Mouse (Mus musculus) brain, embryonic 18.5 days (tissue): ENCODE results near the gene Ntrk2.
A peak's percentile ranks its signal among the peaks of the same experiment; 100 is the strongest.

ENCODE experiments used
- DNase-seq: peaks from one replicate; pipeline ENCODE4 v3.0.0-alpha.2; 2012; ENCODE audit warnings: low read depth, low spot score

The Ntrk2 gene

DNA sequence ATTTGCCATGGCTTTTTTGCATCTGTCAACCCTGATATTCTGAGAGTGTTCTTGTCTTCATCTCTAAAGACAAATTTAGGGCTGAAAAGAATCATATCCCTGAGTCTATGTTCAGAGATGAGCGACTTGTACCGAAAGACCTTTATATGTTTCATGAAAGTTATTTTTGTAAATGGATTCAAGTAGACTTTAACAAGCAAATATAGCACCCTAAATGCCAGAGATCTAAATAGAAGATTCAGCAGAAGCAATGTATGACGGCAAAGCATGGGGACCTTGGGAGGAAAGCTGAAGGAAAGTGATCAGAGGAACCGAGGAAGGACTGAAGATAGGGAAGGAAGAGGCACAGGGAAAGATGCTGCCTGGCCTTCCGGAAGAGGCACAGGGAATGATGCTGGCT lies 303.7 kb downstream of the Ntrk2 start:
- no peak for DNase-seq

DNA sequence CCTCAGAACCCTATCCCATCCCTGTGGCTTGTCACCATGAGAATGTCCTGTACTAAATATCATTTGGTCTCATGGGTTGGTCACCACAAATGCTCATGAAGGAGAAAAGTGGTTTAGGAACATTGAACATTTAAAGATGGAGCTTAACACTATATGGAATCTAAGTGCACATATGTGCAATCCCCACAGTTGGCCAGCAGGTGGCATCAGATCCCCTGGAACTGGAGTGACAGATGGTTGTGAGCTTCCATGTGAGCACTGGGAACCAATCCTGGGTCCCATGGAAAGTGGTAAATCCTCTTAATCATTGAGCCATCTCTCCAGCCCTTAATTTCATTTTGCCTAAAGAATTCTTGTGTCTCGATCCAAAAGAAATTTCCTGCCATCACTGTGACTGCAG lies 308.3 kb downstream of the Ntrk2 start:
- DNase-seq, result no peak

GRCm38 (mm10) chr13:59115551-59115950 lies 309.2 kb downstream of the Ntrk2 start:
- DNase-seq, result no peak

DNA sequence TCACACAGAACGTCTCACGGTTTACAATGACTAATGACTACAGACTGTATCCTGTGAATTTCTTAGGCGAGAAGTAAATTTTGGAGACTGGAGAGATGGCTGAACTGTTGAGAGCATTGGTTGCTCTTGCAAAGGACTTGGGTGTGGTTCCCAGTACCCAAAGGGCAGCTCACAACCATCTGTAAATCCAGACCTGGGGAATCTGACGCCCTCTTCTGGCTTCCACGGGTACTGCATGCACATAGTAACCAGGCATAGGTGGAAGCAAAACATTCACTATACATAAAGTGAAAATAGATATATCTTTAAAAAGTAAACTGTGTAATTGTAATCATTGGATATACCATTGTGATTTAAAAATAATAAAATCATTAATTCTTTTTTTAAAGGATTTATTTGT lies 310.9 kb downstream of the Ntrk2 start:
- DNase-seq, result no peak

DNA sequence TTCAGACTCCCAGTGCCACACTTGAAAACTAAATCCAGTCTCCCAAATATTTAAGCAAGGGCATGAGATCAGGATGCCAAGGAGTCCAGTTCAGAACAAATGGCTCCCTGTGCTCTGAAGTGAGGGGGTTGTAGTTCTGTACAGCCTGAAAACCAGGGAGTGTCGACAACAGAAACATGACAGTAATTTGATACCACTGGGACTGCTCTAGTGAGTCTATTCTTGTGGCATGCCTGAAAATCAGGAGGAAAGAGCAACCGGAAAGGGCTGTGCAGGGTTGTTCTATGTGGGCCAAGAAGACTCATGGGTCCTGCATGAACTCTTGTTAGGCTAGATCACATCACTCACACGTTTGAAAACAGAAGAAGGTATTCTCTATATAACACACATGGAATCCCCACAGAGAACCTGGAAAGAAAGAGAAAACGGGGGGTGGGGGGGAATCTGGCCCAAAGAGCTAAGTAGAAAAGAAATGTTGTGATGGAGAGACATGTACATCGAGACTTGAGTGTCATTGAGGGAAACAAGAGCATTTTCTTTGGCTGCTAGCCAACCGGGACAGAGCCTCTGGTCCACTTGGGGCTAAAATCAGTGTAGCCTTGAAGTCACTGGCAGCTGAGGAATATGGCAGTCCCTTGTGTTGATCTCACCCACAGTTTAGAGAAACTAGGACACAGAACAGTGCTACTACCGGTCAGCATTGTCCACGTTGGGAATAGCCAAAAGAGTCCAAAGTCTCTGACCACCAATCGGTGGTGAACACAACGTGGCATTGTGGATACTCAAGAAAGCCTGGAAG lies 313.4 kb downstream of the Ntrk2 start:
- DNase-seq, result no peak

GRCm38 (mm10) chr13:59143141-59143744 lies 336.9 kb downstream of the Ntrk2 start:
- DNase-seq, result peak; percentile 58

DNA sequence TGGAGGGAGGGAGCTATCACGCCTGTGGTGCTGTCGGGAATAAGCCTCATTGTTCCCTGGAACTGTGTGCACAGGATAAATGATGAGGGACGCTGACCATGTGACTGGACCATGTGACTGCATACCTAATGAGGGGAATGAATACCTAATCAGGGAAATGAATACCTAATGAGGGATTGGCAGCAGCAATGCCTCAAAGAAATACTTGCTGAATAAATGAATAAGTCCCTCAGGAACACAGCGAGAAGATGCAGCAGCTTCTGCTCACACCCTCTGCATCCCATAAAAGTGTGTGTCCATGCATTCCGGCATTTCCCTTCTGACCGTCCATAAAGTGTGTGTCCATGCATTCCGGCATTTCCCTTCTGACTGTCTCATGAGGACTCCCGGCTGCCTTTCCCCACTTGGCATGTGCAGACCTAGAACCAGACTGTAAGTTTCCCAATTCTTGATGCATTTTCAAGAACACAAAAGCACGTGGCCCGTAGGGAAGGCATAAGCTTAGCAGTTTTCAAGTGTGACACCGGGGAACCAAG lies 338.0 kb downstream of the Ntrk2 start:
- DNase-seq, result peak; percentile 80

- DNase-seq, result peak; percentile 86
Measured at GRCm38 (mm10) chr13:59145677-59146555, 339.5 kb downstream of the Ntrk2 start.

DNA sequence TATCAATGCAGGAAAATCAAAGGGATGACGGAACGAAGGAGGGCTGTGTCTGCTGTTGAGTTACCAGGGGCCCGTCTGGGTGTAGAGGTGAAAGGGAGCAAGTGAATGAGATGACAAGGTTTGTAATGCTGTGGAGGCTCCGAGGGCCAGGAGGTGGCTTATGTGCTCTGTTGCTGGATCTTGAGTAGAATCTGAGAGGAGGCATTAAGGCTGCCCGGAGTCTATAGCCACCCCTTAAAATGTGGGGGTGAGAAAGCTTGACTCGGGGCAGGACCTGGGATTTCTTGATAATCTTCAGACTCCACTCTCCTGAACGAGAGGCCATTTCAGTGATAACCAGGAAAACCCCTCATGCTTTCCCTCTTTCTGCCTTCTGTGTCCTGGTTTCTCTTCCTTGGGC lies 340.2 kb downstream of the Ntrk2 start:
- no peak for DNase-seq

GRCm38 (mm10) chr13:59147976-59148375 lies 341.6 kb downstream of the Ntrk2 start:
- no peak for DNase-seq

DNA sequence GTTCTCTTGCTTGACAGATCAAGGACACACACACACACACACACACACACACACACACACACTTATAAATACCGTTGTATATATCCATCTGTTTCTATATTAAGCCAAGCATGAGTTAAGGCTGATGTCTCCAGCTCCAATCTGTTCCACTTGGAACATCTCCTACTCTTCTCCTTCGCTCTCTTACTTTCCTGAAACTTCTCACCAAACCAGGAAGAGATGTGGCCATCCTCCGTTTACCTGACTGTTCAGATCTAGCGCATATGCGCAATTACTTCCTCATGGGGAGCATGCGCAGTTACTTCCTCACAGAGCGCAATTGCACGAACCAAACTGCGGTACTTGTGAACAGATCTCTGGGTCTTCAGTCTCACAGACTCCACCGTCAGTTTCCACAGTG lies 342.4 kb downstream of the Ntrk2 start:
- no peak for DNase-seq

- DNase-seq, result no peak
Measured at GRCm38 (mm10) chr13:59164015-59164414, 357.6 kb downstream of the Ntrk2 start.

DNA sequence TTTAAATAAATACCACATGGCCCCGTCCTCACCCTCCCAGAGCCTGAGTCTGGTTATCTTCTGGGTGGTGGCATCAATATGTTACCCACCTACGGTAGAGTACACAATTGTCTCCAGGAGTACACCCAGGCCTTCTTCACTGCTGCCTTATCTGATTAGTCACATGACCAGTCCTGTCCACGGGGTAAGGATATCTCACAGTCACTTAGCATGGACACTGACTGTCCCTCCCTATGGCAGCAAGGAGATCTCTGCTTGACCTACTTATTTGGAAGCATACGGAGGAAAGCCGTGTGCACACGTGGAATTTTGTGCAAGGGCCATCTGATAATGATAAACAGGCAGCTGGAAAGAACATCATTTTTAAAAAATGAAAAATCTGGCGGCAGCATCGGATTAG lies 367.5 kb downstream of the Ntrk2 start:
- no peak for DNase-seq

GRCm38 (mm10) chr13:59176021-59176420 lies 369.7 kb downstream of the Ntrk2 start:
- no peak for DNase-seq

- DNase-seq, result no peak
Measured at GRCm38 (mm10) chr13:59176485-59176884, 370.1 kb downstream of the Ntrk2 start.

GRCm38 (mm10) chr13:59177003-59177402 lies 370.6 kb downstream of the Ntrk2 start:
- no peak for DNase-seq

DNA sequence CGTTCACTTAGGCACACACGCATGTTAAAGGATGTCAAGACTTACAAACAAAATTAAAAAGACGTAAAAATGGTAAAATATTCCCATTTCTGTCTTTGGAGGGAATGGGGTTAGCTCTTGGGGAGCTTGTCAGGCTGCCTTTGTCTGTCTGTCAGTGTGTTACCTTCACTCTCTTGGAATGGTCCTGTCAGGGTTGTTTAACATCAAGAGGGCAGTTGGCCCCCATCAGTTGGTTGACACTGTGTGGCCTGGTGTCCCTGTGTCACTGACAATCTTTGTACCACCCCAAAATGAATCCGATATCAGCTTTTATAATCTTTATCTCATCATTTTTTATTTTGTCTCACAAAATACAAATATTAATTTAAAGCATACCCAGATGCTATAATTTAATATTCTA lies 373.6 kb downstream of the Ntrk2 start:
- DNase-seq, result no peak

DNA sequence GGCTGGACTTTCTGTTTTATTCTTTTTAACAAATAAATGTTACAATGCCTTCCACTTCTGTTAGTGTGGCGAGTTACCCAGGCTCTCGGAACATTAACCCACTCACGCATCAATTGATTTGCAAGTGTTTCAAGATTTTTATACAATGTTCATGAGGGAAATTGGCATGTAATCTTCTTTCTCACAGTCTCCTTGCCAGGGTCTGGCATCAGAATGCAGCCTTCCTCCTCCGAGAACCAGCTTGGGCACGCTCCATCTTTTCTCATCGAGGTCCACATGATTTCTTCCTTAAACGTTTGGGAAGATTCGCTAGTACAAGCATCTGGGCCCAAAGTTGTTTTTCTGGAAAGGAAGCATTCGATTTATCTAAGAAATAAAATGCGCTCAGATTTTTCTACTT lies 374.4 kb downstream of the Ntrk2 start:
- peak; percentile 52 for DNase-seq

GRCm38 (mm10) chr13:59181188-59181947 lies 375.0 kb downstream of the Ntrk2 start:
- DNase-seq, result no peak

DNA sequence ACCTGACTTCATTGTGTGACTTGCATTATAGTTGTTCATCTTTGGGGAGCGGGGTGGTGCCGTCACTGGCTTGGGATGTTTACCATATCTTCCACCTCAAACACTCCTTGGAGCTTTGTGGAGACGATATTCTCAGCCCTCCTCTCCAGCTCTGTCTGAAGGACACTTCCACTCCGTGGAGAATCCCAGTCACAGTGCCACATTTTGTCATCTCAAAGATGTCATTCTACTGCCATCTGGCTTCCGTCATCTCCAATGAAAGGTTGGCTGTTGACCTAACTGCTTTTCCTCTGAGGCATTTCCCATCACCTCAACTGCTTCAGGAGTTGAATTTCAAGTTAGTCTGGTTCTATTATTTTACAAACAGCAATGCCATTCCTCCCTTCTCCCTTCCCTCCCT lies 376.3 kb downstream of the Ntrk2 start:
- peak; percentile 54 for DNase-seq
